Mouse (Mus musculus): ENCODE measurements at regions not wholly inside any gene's neighbourhood (a gene's known extent, or its start where the extent isn't known, plus 50 kb on each side); places are given as distances from the start of the nearest gene placed in this dataset.

- TF ChIP-seq POLR2A (IDR thresholded peaks at IDR 0.05; ENCODE audit: extremely low read depth, insufficient read depth, low read length): no peak
- TF ChIP-seq CTCF (IDR thresholded peaks at IDR 0.05; ENCODE audit: low read depth, low read length): no peak
These were observed 126.4 kb upstream of the Pitx1 start for GRCm38 (mm10) chr13:55962254-55962866.

Measured in liver, adult 2 months (tissue).